ENCODE assay signal across 30 mouse cellular contexts in genomic region chr11:72000194-72000593, GRCm38 (mm10). TPM values are rescaled to one million over a fixed set of nuclear protein-coding genes. Genes with fewer than 3 reads are reported as not detected.
A peak's percentile ranks its signal among the peaks of the same experiment; 100 is the strongest.
DNase-seq lines count a peak whose midpoint lies in the region; ATAC-seq lines count a peak whose summit lies in the region.
"Had no signal": no experiment of that assay in that cellular context is flagged by ENCODE, and none has a peak within 500 bp of the region (broad histone marks: within the 10 kb centered on the region; RNA-seq: fewer than 3 reads in every experiment).

No protein-coding gene starts in this region.

- H3K4me2 ChIP-seq in midbrain, embryonic 11.5 days = no peak overlapping the region
- H3K4me2 ChIP-seq: embryonic facial prominence, embryonic 13.5 days; forebrain, embryonic 12.5 days; forebrain, embryonic 15.5 days; heart, embryonic 12.5 days; heart, embryonic 15.5 days; hindbrain, embryonic 13.5 days had no signal

- no peak for ATAC-seq in midbrain, embryonic 11.5 days (ENCODE audit: low FRiP score)
- ATAC-seq in activated CD4-positive, CD25-positive, alpha-beta regulatory T cell, adult 4 months = peak; percentile 55
- ATAC-seq: forebrain, embryonic 15.5 days; hindbrain, embryonic 16.5 days; intestine, postnatal 0 days had no signal

- no peak overlapping the region for H3K4me3 ChIP-seq in midbrain, embryonic 11.5 days (ENCODE audit: low read depth, low read length)
- H3K4me3 ChIP-seq in midbrain, embryonic 10.5 days = no peak overlapping the region
- H3K4me3 ChIP-seq: embryonic facial prominence, embryonic 10.5 days; embryonic facial prominence, embryonic 13.5 days; erythroblast, embryonic 14.5 days; forebrain, embryonic 12.5 days; forebrain, embryonic 15.5 days; heart, adult 2 months; heart, embryonic 12.5 days; heart, embryonic 15.5 days; hindbrain, embryonic 10.5 days; hindbrain, embryonic 13.5 days had no signal

- no peaks in the 10 kb centered on the region for H3K9me3 ChIP-seq in midbrain, embryonic 11.5 days (ENCODE audit: control insufficient read depth, low read length)
- no peaks in the 10 kb centered on the region for H3K9me3 ChIP-seq in midbrain, embryonic 10.5 days (replicated peaks)
- H3K9me3 ChIP-seq: embryonic facial prominence, embryonic 10.5 days; embryonic facial prominence, embryonic 13.5 days; forebrain, embryonic 12.5 days; forebrain, embryonic 15.5 days; heart, embryonic 12.5 days; heart, embryonic 15.5 days; hindbrain, embryonic 10.5 days; hindbrain, embryonic 13.5 days had no signal

- no peak overlapping the region for H3K9ac ChIP-seq in midbrain, embryonic 11.5 days (ENCODE audit: low read length)
- H3K9ac ChIP-seq: embryonic facial prominence, embryonic 13.5 days; forebrain, embryonic 12.5 days; forebrain, embryonic 15.5 days; heart, embryonic 12.5 days; heart, embryonic 15.5 days; hindbrain, embryonic 13.5 days had no signal

- H3K27me3 ChIP-seq in midbrain, embryonic 11.5 days (ENCODE audit: control insufficient read depth, insufficient read depth, low read length) = no peaks in the 10 kb centered on the region
- H3K27me3 ChIP-seq in midbrain, embryonic 10.5 days (ENCODE audit: low read depth, poor library complexity, severe bottlenecking) = no peaks in the 10 kb centered on the region
- H3K27me3 ChIP-seq: forebrain, embryonic 15.5 days; heart, embryonic 12.5 days had no signal

- peak; percentile 35 for DNase-seq in midbrain, embryonic 11.5 days (ENCODE audit: low spot score, missing footprints)
- DNase-seq in midbrain, embryonic 10.5 days (ENCODE audit: low spot score) = no peak
- DNase-seq in naive thymus-derived CD4-positive, alpha-beta T cell, adult 2 months (ENCODE audit: low read depth) = peak; percentile 38
- no peak for DNase-seq in frontal cortex, adult 2 months (ENCODE audit: extremely low spot score in 1 of 2, low spot score in 1 of 2)
- no peak for DNase-seq in gastrocnemius, postnatal 4 days (ENCODE audit: low spot score in 2 of 2)
- DNase-seq: adrenal gland, adult 2 months; adrenal gland, postnatal 14 days; cerebellum, adult 11 months; cerebellum, adult 2 months; cerebellum, adult 9-11 months; cerebellum, postnatal 25 days; embryo, embryonic 11 days; gastrocnemius, postnatal 10 days; heart, adult 2 months; heart, postnatal 10 days; heart, postnatal 36 days; kidney, adult 2 months had no signal

- 88% methylated on average over 6 of the region's 6 CpGs for WGBS in midbrain, embryonic 11.5 days
- 92% methylated on average over 6 of the region's 6 CpGs for WGBS in midbrain, embryonic 10.5 days

- H3K36me3 ChIP-seq in midbrain, embryonic 11.5 days (ENCODE audit: control insufficient read depth, insufficient read depth, low read length) = no peaks in the 10 kb centered on the region
- H3K36me3 ChIP-seq in midbrain, embryonic 10.5 days = no peaks in the 10 kb centered on the region
- H3K36me3 ChIP-seq: embryonic facial prominence, embryonic 10.5 days; embryonic facial prominence, embryonic 13.5 days; forebrain, embryonic 12.5 days; forebrain, embryonic 15.5 days; heart, embryonic 12.5 days; heart, embryonic 15.5 days; hindbrain, embryonic 10.5 days; hindbrain, embryonic 13.5 days had no signal

- peaks cover 10% of the 10 kb centered on the region for H3K4me1 ChIP-seq in midbrain, embryonic 11.5 days (ENCODE audit: control insufficient read depth, insufficient read depth, low read length)
- peaks cover 26% of the 10 kb centered on the region for H3K4me1 ChIP-seq in midbrain, embryonic 10.5 days

- H3K27ac ChIP-seq in midbrain, embryonic 11.5 days (ENCODE audit: low read depth, low read length) = no peak overlapping the region
- no peak overlapping the region for H3K27ac ChIP-seq in midbrain, embryonic 10.5 days (replicated peaks)
- H3K27ac ChIP-seq: embryonic facial prominence, embryonic 10.5 days; embryonic facial prominence, embryonic 13.5 days; forebrain, embryonic 12.5 days; forebrain, embryonic 15.5 days; heart, adult 2 months; heart, embryonic 15.5 days; hindbrain, embryonic 10.5 days; hindbrain, embryonic 13.5 days had no signal

RNA-seq across cellular contexts. Expression of gene Aipl1, which starts 37.1 kb away (rescaled TPM):
- 0.15 and 0.44 TPM in 2 replicates for polyA plus RNA-seq in midbrain, embryonic 11.5 days (2014; fragmentation: Nextera tagmentation; extraction: Ambion mirVana)
- 0.67 and 0.97 TPM in 2 replicates for polyA plus RNA-seq in midbrain, embryonic 10.5 days (2016; fragmentation: Nextera tagmentation; extraction: Ambion mirVana)
- polyA plus RNA-seq in activated CD4-positive, CD25-positive, alpha-beta regulatory T cell, adult 4 months (2017; shearing (Covaris generic)) = under 1 TPM in 1 of 2 experiments, not detected in 1; 0.33 TPM
- 0.36 and 0.38 TPM in 2 replicates for polyA plus RNA-seq in frontal cortex, adult 2 months (2012; rRNA removed)
- total RNA-seq in gastrocnemius, postnatal 4 days (2021) = under 1 TPM; 0.26 to 0.29 TPM
- total RNA-seq: adrenal gland, adult 2 months; gastrocnemius, adult 18-20 months; heart, adult 2 months; heart, postnatal 36 days had no signal
- polyA plus RNA-seq: kidney, adult 2 months had no signal

RNA-seq across cellular contexts. Expression of gene Pimreg, which starts 41.6 kb away (rescaled TPM):
- 201 and 214 TPM in 2 replicates for polyA plus RNA-seq in midbrain, embryonic 11.5 days (2014; fragmentation: Nextera tagmentation; extraction: Ambion mirVana)
- 251 and 280 TPM in 2 replicates for polyA plus RNA-seq in midbrain, embryonic 10.5 days (2016; fragmentation: Nextera tagmentation; extraction: Ambion mirVana)
- 1 to 10 TPM; 9.5 to 9.7 TPM for polyA plus RNA-seq in activated CD4-positive, CD25-positive, alpha-beta regulatory T cell, adult 4 months (2017; shearing (Covaris generic))
- 0.60 and 0.78 TPM in 2 replicates for polyA plus RNA-seq in frontal cortex, adult 2 months (2012; rRNA removed)
- total RNA-seq in gastrocnemius, postnatal 4 days (2021) = 10 to 100 TPM; 21.3 to 30.0 TPM
- total RNA-seq: gastrocnemius, adult 18-20 months had no signal

Comparison
In these comparisons a context has a peak if more than half of its experiments do, and no peak if none do; other contexts are left out.
1. DNase-seq: peak in midbrain, embryonic 11.5 days (single experiment) and naive thymus-derived CD4-positive, alpha-beta T cell, adult 2 months (single experiment); none in midbrain, embryonic 10.5 days (single experiment), frontal cortex, adult 2 months (0 of 2) and gastrocnemius, postnatal 4 days (0 of 2).
2. RNA of gene Pimreg, which starts 41.6 kb away (polyA plus RNA-seq): 251 to 280 TPM in midbrain, embryonic 10.5 days and 201 to 214 TPM in midbrain, embryonic 11.5 days; 9.5 to 9.7 TPM in activated CD4-positive, CD25-positive, alpha-beta regulatory T cell, adult 4 months and 0.60 to 0.78 TPM in frontal cortex, adult 2 months; every median in the first group is over 10 times any median in the second.